Mouse (Mus musculus) E14TG2a.4 (cell line): ENCODE data around the gene Fam155a.

Experiments
- CTCF ChIP-seq: conservative IDR thresholded peaks from 2 replicates; pipeline ENCODE4 v1.5.1; 2014; ENCODE audit warnings: low read length
- NANOG ChIP-seq: IDR thresholded peaks from 2 replicates; pipeline ENCODE4 v1.6.1; 2014; ENCODE audit warnings: borderline replicate concordance, low read length, mixed read lengths
- POU5F1 ChIP-seq: IDR thresholded peaks from 2 replicates; pipeline ENCODE4 v1.6.1; 2014; ENCODE audit warnings: low read length, borderline replicate concordance

- no peak for TF ChIP-seq CTCF
- TF ChIP-seq POU5F1: no peak
- TF ChIP-seq NANOG: no peak
Observed at GRCm38 (mm10) chr8:9185200-9185599, 585.8 kb downstream of the Fam155a start.
